Mouse (Mus musculus) CH12.LX (cell line): Measurements from ENCODE around the gene Enpp7.

ENCODE experiments used
- CTCF ChIP-seq, 2 experiments: IDR thresholded peaks in 1 of 2; conservative IDR thresholded peaks in 1 of 2; 2 replicates each; pipeline ENCODE4 v1.5.1; 2011 to 2012; ENCODE audit warnings: low read depth in 2 of 2, low read length in 2 of 2, improper control_type of control experiment in 1 of 2, inconsistent platforms in 1 of 2, mild to moderate bottlenecking in 1 of 2, moderate library complexity in 1 of 2
- MAFK ChIP-seq: IDR thresholded peaks from 2 replicates; pipeline ENCODE4 v1.6.1; 2011; ENCODE audit warnings: low read length, improper control_type of control experiment; ENCODE audit not compliant: insufficient replicate concordance
- MAX ChIP-seq: IDR thresholded peaks from 2 replicates; pipeline ENCODE4 v1.6.1; 2011; ENCODE audit warnings: low read length, improper control_type of control experiment
- ZC3H11A ChIP-seq: IDR thresholded peaks from 2 replicates; pipeline ENCODE4 v1.6.1; 2012; ENCODE audit warnings: low read depth, mild to moderate bottlenecking, inconsistent platforms, low read length, improper control_type of control experiment
- ZKSCAN1 ChIP-seq: IDR thresholded peaks from 2 replicates; pipeline ENCODE4 v1.6.1; 2012; ENCODE audit warnings: low read depth, inconsistent platforms, low read length, improper control_type of control experiment, borderline replicate concordance

DNA sequence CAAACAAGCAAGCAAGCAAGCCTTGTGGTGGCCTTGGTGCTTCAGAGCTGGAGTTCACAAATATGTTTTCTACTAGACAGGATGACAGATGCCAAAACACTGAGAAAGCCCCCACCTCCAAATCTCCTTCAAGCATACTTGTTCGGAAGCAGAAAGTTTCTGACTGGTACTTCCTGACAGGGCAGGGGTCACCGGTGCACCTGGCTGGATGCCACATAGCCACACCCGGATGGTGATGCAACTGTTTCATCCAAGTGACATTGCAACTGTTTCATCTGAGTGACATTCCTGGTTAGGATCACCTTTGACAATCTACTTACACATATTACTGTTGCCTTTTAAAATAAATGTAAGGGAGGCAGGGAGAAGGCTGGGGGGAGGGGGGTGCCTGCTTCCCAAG lies 9.2 kb downstream of the Enpp7 start:
- TF ChIP-seq MAFK (no peak), CTCF (conservative IDR thresholded peaks at IDR 0.05 in 1 of 2, IDR thresholded peaks at IDR 0.05 in 1 of 2; ENCODE audit: low read depth in 2 of 2, low read length in 2 of 2) (no peak), MAX (no peak), ZC3H11A (no peak), ZKSCAN1 (no peak)
